Mouse (Mus musculus): ENCODE measurements around the gene Sarnp. TPM values are rescaled to one million over a fixed set of nuclear protein-coding genes. Genes with fewer than 3 reads are reported as not detected.

Gene Sarnp
- polyA plus RNA-seq, 1 experiment from 2014 or later, result 235 TPM

GRCm38 (mm10) chr10:128896807-128897206 is 79.7 kb downstream of the Sarnp start:
- no peak overlapping the region for H3K4me3 ChIP-seq
- no peaks in the 10 kb centered on the region for H3K36me3 ChIP-seq
- H3K9ac ChIP-seq, result no peak overlapping the region
- no peak for ATAC-seq (ENCODE audit: low FRiP score, low read depth)
- H3K9me3 ChIP-seq, result no peaks in the 10 kb centered on the region
- WGBS, result 44% methylated on average over 1 of the region's 1 CpGs
- peaks cover 18% of the 10 kb centered on the region for H3K27me3 ChIP-seq (replicated peaks)
- H3K4me1 ChIP-seq, result peaks cover 16% of the 10 kb centered on the region
- H3K4me2 ChIP-seq (replicated peaks), result no peak overlapping the region
- H3K27ac ChIP-seq, result no peak overlapping the region

GRCm38 (mm10) chr10:128897501-128897900 is 80.4 kb downstream of the Sarnp start:
- Histone ChIP-seq H3K4me2 (replicated peaks) (no peak overlapping the region), H3K36me3 (no peaks in the 10 kb centered on the region), H3K27ac (no peak overlapping the region), H3K9ac (no peak overlapping the region), H3K9me3 (no peaks in the 10 kb centered on the region), H3K27me3 (replicated peaks) (peaks cover 18% of the 10 kb centered on the region), H3K4me3 (no peak overlapping the region), H3K4me1 (peaks cover 12% of the 10 kb centered on the region)
- WGBS, result 25% methylated on average over 1 of the region's 1 CpGs
- ATAC-seq (ENCODE audit: low FRiP score, low read depth), result no peak

GRCm38 (mm10) chr10:128899759-128900490 is 82.8 kb downstream of the Sarnp start:
- no peak for ATAC-seq (ENCODE audit: low FRiP score, low read depth)
- Histone ChIP-seq H3K4me3 (no peak overlapping the region), H3K9ac (no peak overlapping the region), H3K36me3 (no peaks in the 10 kb centered on the region), H3K9me3 (no peaks in the 10 kb centered on the region), H3K27ac (no peak overlapping the region), H3K4me2 (replicated peaks) (no peak overlapping the region), H3K4me1 (peaks cover 8% of the 10 kb centered on the region), H3K27me3 (replicated peaks) (peaks cover 18% of the 10 kb centered on the region)
- 82% methylated on average over 6 of the region's 6 CpGs for WGBS

GRCm38 (mm10) chr10:128900698-128901097 is 83.6 kb downstream of the Sarnp start, which contains the start of gene Cd63:
Gene Cd63 (plus strand): TSS chr10:128900989.
- no peak for ATAC-seq (ENCODE audit: low FRiP score, low read depth)
- H3K4me2 ChIP-seq (replicated peaks), result no peak within 1 kb of the TSS
- peaks cover 7% of the 10 kb centered on the region for H3K4me1 ChIP-seq
- H3K36me3 ChIP-seq, result no peaks in the 10 kb centered on the region
- 84% methylated on average over 3 of the region's 3 CpGs for WGBS
- H3K9ac ChIP-seq, result no peak within 1 kb of the TSS
- no peaks in the 10 kb centered on the region for H3K9me3 ChIP-seq
- H3K27ac ChIP-seq, result no peak within 1 kb of the TSS
- peaks cover 18% of the 10 kb centered on the region for H3K27me3 ChIP-seq (replicated peaks)
- no peak within 1 kb of the TSS for H3K4me3 ChIP-seq

GRCm38 (mm10) chr10:128901409-128901808 is 84.3 kb downstream of the Sarnp start:
- no peak overlapping the region for H3K9ac ChIP-seq
- WGBS, result 78% methylated on average over 1 of the region's 1 CpGs

DNA sequence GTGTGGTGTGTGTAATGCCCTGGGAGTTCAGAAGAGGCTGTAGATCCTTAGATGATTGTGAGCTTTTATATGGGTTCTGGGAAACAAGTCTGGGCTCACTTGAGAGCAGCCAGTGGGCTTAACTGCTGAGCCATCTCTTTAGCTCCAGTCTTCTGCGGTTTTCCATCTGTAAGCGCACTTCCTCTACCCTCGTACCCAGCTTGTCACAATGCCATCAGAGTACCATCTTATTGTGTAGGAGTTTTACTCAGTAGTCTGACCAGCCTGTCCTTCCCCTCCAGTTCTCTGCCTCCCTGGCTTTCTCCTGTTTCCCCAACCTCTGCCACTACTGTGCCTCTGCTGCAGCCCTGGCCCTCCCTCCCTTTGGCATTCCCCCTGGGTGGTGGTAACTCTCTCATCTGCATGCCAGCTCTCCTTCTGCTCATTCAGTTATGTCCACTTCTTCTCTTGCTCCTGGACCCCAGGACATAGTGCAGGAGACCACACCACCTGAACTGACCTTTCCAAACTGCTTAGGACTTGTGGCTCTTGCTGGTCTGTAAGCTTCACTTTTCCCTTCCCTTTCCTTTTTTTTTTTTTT is 85.4 kb downstream of the Sarnp start:
- H3K9ac ChIP-seq, result no peak overlapping the region
- 77% methylated on average over 3 of the region's 3 CpGs for WGBS
- no peaks in the 10 kb centered on the region for H3K4me1 ChIP-seq
- H3K27me3 ChIP-seq (replicated peaks), result 0 out of 2 replicates have a peak, but pooled peaks cover 3% of the 10 kb centered on the region
- H3K36me3 ChIP-seq, result no peaks in the 10 kb centered on the region
- H3K4me3 ChIP-seq, result no peak overlapping the region
- no peak overlapping the region for H3K4me2 ChIP-seq (replicated peaks)
- ATAC-seq (ENCODE audit: low FRiP score, low read depth), result no peak
- H3K9me3 ChIP-seq, result no peaks in the 10 kb centered on the region
- H3K27ac ChIP-seq, result no peak overlapping the region

More at GRCm38 (mm10) chr10:128901409-128901808, 84.3 kb downstream of the Sarnp start:
- Histone ChIP-seq H3K4me3 (no peak overlapping the region), H3K36me3 (no peaks in the 10 kb centered on the region), H3K4me2 (replicated peaks) (no peak overlapping the region), H3K27ac (no peak overlapping the region), H3K27me3 (replicated peaks) (peaks cover 11% of the 10 kb centered on the region), H3K9me3 (no peaks in the 10 kb centered on the region), H3K4me1 (peaks cover under 1% of the 10 kb centered on the region; the same call in 1 of the 2 replicates)
- no peak for ATAC-seq (ENCODE audit: low FRiP score, low read depth)

- H3K27me3 ChIP-seq (replicated peaks), result no peaks in the 10 kb centered on the region
- ATAC-seq (ENCODE audit: low FRiP score, low read depth), result no peak
- H3K4me3 ChIP-seq, result no peak overlapping the region
- no peaks in the 10 kb centered on the region for H3K9me3 ChIP-seq
- no peaks in the 10 kb centered on the region for H3K36me3 ChIP-seq
- WGBS, result 73% methylated on average over 5 of the region's 5 CpGs
- peaks cover 7% of the 10 kb centered on the region; the same call in 1 of the 2 replicates for H3K4me1 ChIP-seq
- no peak overlapping the region for H3K27ac ChIP-seq
- H3K4me2 ChIP-seq (replicated peaks), result no peak overlapping the region
- H3K9ac ChIP-seq, result no peak overlapping the region
Observed at GRCm38 (mm10) chr10:128904812-128905211, 87.7 kb downstream of the Sarnp start.

GRCm38 (mm10) chr10:128908778-128909448 is 91.8 kb downstream of the Sarnp start:
- Histone ChIP-seq H3K36me3 (no peaks in the 10 kb centered on the region), H3K27ac (no peak overlapping the region), H3K27me3 (replicated peaks) (no peaks in the 10 kb centered on the region), H3K4me3 (peak overlapping the region; percentile 74; the same call in 1 of the 2 replicates), H3K4me2 (replicated peaks) (peak overlapping the region; percentile 87), H3K9me3 (no peaks in the 10 kb centered on the region), H3K4me1 (peaks cover 16% of the 10 kb centered on the region; the same call in 1 of the 2 replicates), H3K9ac (no peak overlapping the region)
- 68% methylated on average over 13 of the region's 13 CpGs for WGBS
- ATAC-seq (ENCODE audit: low FRiP score, low read depth), result no peak

DNA sequence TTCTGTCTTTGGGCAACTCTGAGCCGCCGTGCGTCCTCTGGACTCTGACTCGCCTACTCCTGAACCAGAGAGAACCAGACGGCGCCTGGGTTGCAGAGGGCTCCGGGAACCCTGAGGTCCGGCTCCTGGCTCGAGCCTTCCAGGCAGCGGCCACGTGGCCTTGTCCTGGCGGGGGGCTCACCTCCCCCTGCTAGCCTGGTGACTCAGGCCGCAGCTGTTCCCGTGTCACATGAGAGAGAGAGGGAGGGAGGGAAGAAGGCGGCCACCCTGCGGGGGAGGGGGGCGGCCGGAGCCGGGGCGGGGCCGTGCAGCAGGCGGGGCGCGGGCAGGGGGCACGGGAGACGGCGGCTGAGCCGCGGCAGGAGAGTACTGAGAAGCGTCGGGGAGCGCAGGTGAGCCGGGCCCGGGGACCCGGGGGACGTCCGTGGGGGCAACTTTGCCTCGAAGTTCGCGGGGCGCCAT is 92.5 kb downstream of the Sarnp start:
- peak; percentile 75 for ATAC-seq (ENCODE audit: low FRiP score, low read depth)

DNA sequence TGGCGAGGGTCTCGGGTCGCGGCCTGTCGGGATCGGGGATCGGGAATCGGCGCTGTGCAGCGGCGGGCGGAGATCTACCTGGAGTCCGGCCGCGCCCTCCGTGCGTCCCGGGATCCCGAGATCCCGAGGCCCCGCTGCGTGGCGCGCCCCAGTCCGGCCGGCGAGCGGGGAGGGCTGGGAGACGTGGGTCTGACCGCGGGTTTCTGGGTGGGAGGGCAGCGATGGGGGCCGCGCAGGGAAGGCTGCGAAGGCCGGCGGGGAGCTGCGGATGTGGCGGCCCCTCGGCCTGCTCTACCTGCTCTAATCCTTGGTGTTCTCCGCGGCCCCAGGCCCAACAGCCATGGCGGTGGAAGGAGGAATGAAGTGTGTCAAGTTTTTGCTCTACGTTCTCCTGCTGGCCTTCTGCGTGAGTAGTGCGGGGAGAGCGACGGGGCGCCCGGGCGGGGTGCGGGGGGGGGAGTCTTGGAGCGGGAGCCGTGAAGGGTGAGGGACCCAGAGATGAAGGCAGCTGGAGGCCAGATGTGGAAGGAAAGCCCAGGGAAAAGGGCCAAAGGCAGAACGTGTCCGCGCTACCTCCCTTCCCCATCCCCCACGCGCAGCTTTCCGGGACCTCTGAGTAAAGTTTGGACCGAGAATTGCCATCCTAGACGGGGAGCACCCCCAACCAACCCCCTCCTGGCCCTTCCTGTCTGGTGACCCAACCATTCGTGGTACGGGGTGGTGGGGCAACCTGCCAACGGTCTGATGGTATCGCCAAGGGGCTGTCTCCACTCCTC is 93.1 kb downstream of the Sarnp start:
- no peaks in the 10 kb centered on the region for H3K9me3 ChIP-seq
- H3K4me1 ChIP-seq, result peaks cover 16% of the 10 kb centered on the region; the same call in 1 of the 2 replicates
- no peak overlapping the region for H3K27ac ChIP-seq
- no peaks in the 10 kb centered on the region for H3K27me3 ChIP-seq (replicated peaks)
- 3% methylated on average over 65 of the region's 66 CpGs for WGBS
- H3K36me3 ChIP-seq, result no peaks in the 10 kb centered on the region
- ATAC-seq (ENCODE audit: low FRiP score, low read depth), result peak; percentile 10
- peak overlapping the region; percentile 74 for H3K4me3 ChIP-seq
- peak overlapping the region; percentile 86 for H3K9ac ChIP-seq
- H3K4me2 ChIP-seq (replicated peaks), result peak overlapping the region; percentile 87

More for the DNA sequence above, 92.5 kb downstream of the Sarnp start:
- Histone ChIP-seq H3K4me2 (replicated peaks) (peak overlapping the region; percentile 87), H3K27ac (no peak overlapping the region), H3K9me3 (no peaks in the 10 kb centered on the region), H3K36me3 (no peaks in the 10 kb centered on the region), H3K9ac (peak overlapping the region; percentile 86), H3K4me3 (peak overlapping the region; percentile 74), H3K4me1 (peaks cover 16% of the 10 kb centered on the region; the same call in 1 of the 2 replicates), H3K27me3 (replicated peaks) (no peaks in the 10 kb centered on the region)
- 1% methylated on average over 41 of the region's 41 CpGs for WGBS

GRCm38 (mm10) chr10:128911430-128911829 is 94.3 kb downstream of the Sarnp start:
- Histone ChIP-seq H3K9ac (no peak overlapping the region), H3K27me3 (replicated peaks) (no peaks in the 10 kb centered on the region), H3K9me3 (no peaks in the 10 kb centered on the region), H3K4me1 (peaks cover 16% of the 10 kb centered on the region; the same call in 1 of the 2 replicates), H3K4me2 (replicated peaks) (peak overlapping the region; percentile 87), H3K36me3 (no peaks in the 10 kb centered on the region), H3K4me3 (0 out of 2 replicates have a peak overlapping the region, but pooled peaks have one; percentile 74), H3K27ac (no peak overlapping the region)
- no peak for ATAC-seq (ENCODE audit: low FRiP score, low read depth)
- 92% methylated on average over 6 of the region's 6 CpGs for WGBS

Data from neural tube, embryonic 12.5 days (tissue).